Mouse (Mus musculus) intestine, postnatal 0 days (tissue): ENCODE measurements at regions not wholly inside any gene's neighbourhood (a gene's known extent, or its start where the extent isn't known, plus 50 kb on each side); places are given as distances from the start of the nearest gene placed in this dataset.

Source experiments
- ATAC-seq: fragments of 200-750 bp; cut with Nextera tagmentation; 2 replicates; pipeline ENCODE4 v1.8.0; 2017; ENCODE audit warnings: mild to moderate bottlenecking, moderate TSS enrichment, moderate library complexity
- H3K27ac ChIP-seq: fragments of 300-500 bp; sonication (generic); 2 replicates; pipeline ENCODE4 v1.5.1; 2014; ENCODE audit warnings: mild to moderate bottlenecking, low read depth, low read length, moderate library complexity
- H3K27me3 ChIP-seq: fragments of 300-500 bp; sonication (generic); replicated peaks from 2 replicates; pipeline ENCODE4 v1.6.1; 2014; ENCODE audit warnings: low read length, mixed read lengths; ENCODE audit not compliant: control insufficient read depth, insufficient read depth
- H3K36me3 ChIP-seq: fragments of 300-500 bp; sonication (generic); 2 replicates; pipeline ENCODE4 v1.6.1; 2014; ENCODE audit warnings: mild to moderate bottlenecking, moderate library complexity; ENCODE audit not compliant: control insufficient read depth, insufficient read depth
- H3K4me1 ChIP-seq: fragments of 300-500 bp; sonication (generic); replicated peaks from 2 replicates; pipeline ENCODE4 v1.6.1; 2014; ENCODE audit warnings: antibody characterized with exemption, low read length, mixed read lengths; ENCODE audit not compliant: control insufficient read depth, insufficient read depth
- H3K4me2 ChIP-seq: fragments of 300-500 bp; sonication (generic); replicated peaks from 2 replicates; pipeline ENCODE4 v1.6.1; 2014; ENCODE audit warnings: low read depth, mild to moderate bottlenecking, moderate library complexity
- H3K4me3 ChIP-seq: fragments of 300-500 bp; sonication (generic); 2 replicates; pipeline ENCODE4 v1.5.1; 2014; ENCODE audit warnings: low read depth, low read length
- H3K9ac ChIP-seq: fragments of 300-500 bp; sonication (generic); 2 replicates; pipeline ENCODE4 v1.6.1; 2014; ENCODE audit warnings: mild to moderate bottlenecking, low read depth, low read length
- H3K9me3 ChIP-seq: fragments of 300-500 bp; sonication (generic); 2 replicates; pipeline ENCODE4 v1.6.1; 2016; ENCODE audit warnings: mixed run types; ENCODE audit not compliant: control insufficient read depth
- CTCF ChIP-seq: sonication (generic); IDR thresholded peaks from 2 replicates; pipeline ENCODE4 v1.5.1; 2016; ENCODE audit warnings: low read depth, mild to moderate bottlenecking, control low read depth, antibody characterized with exemption, moderate library complexity
- WGBS: fragments of 180-500 bp; shearing (Covaris S2); extraction: QIAGEN DNeasy Blood & Tissue Kit; methylation state at CpG from one replicate; pipeline ENCODE4 v1.1.7; 2014; 5-methylcytosine and 5-hydroxymethylcytosine counted together

DNA sequence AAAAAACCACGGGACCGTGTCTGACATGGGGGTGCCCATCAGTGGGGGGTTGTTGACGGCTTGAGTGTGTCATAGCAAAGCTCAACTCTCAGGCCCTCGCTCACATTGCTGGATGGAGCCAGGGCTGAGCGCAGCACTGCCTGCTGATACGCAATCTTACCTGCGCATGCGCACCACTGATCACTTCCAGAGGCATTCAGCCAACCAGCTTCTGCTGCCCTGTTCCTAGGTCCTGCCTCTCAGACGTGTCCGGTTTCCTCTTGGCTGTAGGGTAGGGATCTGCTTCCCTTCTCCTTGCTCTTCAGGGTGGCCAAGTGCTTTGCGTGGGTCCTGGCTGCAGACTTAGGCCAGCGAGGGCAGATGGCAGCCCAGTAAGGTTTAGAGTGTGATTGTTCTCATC lies 81.3 kb upstream of the Pitx1 start:
- Histone ChIP-seq H3K27ac (no peak overlapping the region), H3K9ac (no peak overlapping the region), H3K27me3 (no peaks in the 10 kb centered on the region), H3K36me3 (no peaks in the 10 kb centered on the region), H3K4me2 (no peak overlapping the region), H3K4me3 (no peak overlapping the region), H3K9me3 (no peaks in the 10 kb centered on the region), H3K4me1 (no peaks in the 10 kb centered on the region)
- 90% methylated on average over 12 of the region's 12 CpGs for WGBS
- no peak for TF ChIP-seq CTCF
- no peak for ATAC-seq

DNA sequence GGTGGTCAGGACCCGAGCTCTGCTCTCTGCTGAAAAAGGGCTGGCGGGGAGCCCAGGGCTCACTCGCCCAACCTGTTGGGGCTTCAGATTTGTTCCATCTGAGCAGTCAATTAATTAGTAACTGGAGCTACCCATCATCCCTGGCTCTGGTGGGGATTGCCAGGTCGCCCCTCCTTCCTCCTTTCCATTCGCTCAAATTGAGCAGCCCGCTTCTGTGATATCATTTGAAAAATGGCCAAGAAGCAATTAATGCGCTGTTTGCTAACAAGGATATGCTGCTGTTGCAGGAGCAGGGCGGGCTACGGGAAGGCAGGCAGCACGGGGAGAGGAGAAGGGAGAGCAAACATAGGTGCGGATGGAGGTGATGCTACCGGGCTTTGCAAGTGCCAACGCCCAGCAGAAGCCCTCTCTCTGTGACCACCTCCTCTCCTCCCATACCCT lies 76.3 kb upstream of the Pitx1 start:
- WGBS: 40% methylated on average over 13 of the region's 13 CpGs
- H3K27ac ChIP-seq: no peak overlapping the region
- TF ChIP-seq CTCF: no peak
- H3K9me3 ChIP-seq: no peaks in the 10 kb centered on the region
- H3K9ac ChIP-seq: no peak overlapping the region
- no peaks in the 10 kb centered on the region for H3K27me3 ChIP-seq
- no peaks in the 10 kb centered on the region; the same call in 1 of the 2 replicates for H3K4me1 ChIP-seq
- no peak for ATAC-seq
- H3K4me2 ChIP-seq: no peak overlapping the region
- no peaks in the 10 kb centered on the region for H3K36me3 ChIP-seq
- no peak overlapping the region for H3K4me3 ChIP-seq

DNA sequence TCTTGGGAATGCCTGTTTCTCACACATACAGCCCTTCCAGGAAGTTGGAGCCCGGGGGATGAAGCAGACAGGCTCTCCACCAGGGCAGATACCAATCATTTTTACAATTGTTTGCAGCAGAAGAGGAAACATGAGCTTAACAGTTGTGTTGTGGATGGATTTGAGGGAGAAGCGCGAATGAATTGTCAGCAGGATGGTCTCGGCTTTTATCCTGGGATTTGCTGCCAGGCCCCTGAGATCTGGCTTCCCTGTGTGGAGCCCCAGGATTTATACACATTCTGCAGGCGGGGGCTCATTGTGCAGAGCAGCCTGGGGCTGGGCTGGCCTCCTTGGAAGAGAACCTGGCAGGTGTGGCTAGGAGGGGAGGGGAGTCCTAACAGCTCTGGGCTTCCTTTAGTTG lies 73.9 kb upstream of the Pitx1 start:
- Histone ChIP-seq H3K4me1 (no peaks in the 10 kb centered on the region; the same call in 1 of the 2 replicates), H3K9me3 (no peaks in the 10 kb centered on the region), H3K9ac (no peak overlapping the region), H3K4me2 (no peak overlapping the region), H3K27me3 (no peaks in the 10 kb centered on the region), H3K4me3 (no peak overlapping the region), H3K36me3 (no peaks in the 10 kb centered on the region), H3K27ac (no peak overlapping the region)
- WGBS: 5% methylated on average over 5 of the region's 5 CpGs
- no peak for TF ChIP-seq CTCF
- ATAC-seq: no peak

DNA sequence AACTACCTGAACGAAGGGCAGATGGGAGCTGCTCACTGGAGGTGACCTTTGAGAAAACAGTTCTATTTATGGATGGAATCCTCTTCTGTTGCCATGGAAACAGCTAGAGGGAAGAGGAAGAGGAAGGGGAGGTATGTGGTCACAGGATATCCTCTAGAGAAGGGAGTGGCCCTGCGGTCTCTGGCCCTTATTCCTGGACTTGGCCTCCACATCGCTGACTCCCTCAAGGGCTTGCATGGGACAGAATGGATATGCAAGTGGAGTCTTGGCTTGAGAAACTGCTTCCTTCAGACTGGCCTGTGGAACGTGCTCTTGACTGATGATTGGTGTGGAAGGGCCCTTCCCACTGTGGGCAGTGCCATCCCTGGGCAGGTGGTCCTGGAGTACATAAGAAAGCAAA lies 68.9 kb upstream of the Pitx1 start:
- ATAC-seq: no peak
- Histone ChIP-seq H3K27me3 (no peaks in the 10 kb centered on the region), H3K9me3 (no peaks in the 10 kb centered on the region), H3K4me3 (no peak overlapping the region), H3K9ac (no peak overlapping the region), H3K4me1 (no peaks in the 10 kb centered on the region), H3K36me3 (no peaks in the 10 kb centered on the region), H3K27ac (no peak overlapping the region), H3K4me2 (no peak overlapping the region)
- no peak for TF ChIP-seq CTCF
- WGBS: 79% methylated on average over 4 of the region's 4 CpGs

DNA sequence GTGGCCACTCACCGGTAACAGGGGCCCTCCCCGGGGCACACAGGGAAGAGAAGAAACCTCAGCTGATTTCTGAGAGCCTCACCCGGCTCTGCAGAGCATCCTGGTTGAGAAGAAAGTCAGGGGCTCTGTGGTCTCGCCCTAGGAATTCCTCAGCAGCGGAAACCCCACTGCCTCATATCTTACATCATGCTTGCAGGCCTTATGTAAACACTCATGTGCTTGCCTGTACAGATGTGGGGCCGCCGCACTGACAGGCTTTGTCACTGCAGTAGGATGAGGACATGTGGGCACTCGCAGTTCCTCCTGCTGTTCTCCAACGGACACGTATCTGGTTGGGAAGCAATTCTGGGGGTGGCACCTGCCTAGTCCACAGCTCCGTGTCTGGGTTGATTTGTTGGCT lies 66.3 kb upstream of the Pitx1 start:
- Histone ChIP-seq H3K4me3 (no peak overlapping the region), H3K36me3 (no peaks in the 10 kb centered on the region), H3K9me3 (no peaks in the 10 kb centered on the region), H3K9ac (no peak overlapping the region), H3K27ac (no peak overlapping the region; the same call in 1 of the 2 replicates), H3K4me2 (no peak overlapping the region), H3K27me3 (no peaks in the 10 kb centered on the region), H3K4me1 (no peaks in the 10 kb centered on the region)
- WGBS: 23% methylated on average over 11 of the region's 11 CpGs
- no peak for ATAC-seq
- TF ChIP-seq CTCF: no peak

DNA sequence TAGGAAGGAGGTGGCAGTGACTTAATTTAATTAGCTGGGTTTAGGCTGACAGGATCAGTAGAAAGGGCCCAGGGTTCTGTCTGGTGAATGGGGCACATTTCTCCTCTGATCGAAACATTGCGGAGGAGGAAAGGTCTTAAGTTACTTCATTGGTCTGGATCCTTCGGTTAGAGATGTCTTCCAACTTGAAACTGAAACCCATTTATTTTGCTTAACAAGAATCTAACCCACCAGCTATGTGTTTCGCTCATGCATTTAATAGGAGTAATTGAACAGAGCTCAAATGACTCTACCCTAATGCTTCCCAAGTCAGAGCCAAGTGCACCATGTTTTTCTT lies 64.2 kb upstream of the Pitx1 start:
- no peaks in the 10 kb centered on the region for H3K27me3 ChIP-seq
- H3K4me2 ChIP-seq: no peak overlapping the region
- H3K4me3 ChIP-seq: no peak overlapping the region
- H3K9me3 ChIP-seq: no peaks in the 10 kb centered on the region
- TF ChIP-seq CTCF: no peak
- no peaks in the 10 kb centered on the region for H3K36me3 ChIP-seq
- no peak overlapping the region for H3K27ac ChIP-seq
- H3K9ac ChIP-seq: no peak overlapping the region
- H3K4me1 ChIP-seq: no peaks in the 10 kb centered on the region; the same call in 1 of the 2 replicates
- no peak for ATAC-seq
- 92% methylated on average over 4 of the region's 4 CpGs for WGBS
